Mouse (Mus musculus): Measurements from ENCODE around the gene Olfr1156. TPM values are rescaled to one million over a fixed set of nuclear protein-coding genes. Genes with fewer than 3 reads are reported as not detected.

Olfr1156 gene
- polyA plus RNA-seq (2012; fragmentation: generic; extraction: Trizol), result not detected

DNA sequence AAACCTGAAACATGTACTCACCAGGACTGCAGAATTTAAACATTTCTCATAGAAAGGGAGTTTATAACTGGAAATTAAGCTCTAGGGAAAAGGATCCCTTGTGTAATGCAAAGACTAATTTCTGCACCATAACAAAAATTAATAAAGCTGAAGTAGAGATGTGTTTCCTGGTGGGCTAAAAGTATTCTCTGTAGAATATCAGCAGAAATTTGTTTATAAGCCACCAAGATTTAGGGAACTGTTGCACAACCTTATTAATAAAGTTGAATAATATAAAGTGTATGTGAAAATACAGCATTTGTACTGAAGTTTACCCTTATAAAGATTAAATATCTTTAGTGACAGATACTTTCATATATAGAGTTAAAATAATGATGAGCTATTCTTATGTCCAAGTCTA lies at the start of gene Olfr1156:
TSS of gene Olfr1156 (minus strand) at position 101 of the 400 bp plus-strand sequence.

DNA sequence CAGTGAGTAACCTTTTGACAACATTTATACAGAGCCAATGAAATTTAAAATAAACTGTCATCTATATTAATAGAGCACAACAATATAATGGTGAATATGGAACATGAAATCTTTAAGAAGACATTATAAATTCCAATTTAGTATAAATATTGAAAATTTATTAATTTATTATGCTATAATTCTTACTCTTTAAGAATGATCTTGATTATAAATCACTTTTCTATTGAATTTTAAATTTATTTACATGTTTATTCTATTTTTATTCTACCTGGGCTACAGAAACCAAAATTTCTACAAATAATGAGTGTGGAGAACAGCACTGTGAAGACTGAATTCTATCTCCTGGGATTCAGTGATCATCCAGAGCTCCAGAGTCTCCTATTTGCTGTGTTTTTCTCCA lies 36.9 kb upstream of the Olfr1156 start, which contains the start of gene Olfr1158:
TSS of gene Olfr1158 (plus strand) at position 301 of the 400 bp plus-strand sequence.

DNA sequence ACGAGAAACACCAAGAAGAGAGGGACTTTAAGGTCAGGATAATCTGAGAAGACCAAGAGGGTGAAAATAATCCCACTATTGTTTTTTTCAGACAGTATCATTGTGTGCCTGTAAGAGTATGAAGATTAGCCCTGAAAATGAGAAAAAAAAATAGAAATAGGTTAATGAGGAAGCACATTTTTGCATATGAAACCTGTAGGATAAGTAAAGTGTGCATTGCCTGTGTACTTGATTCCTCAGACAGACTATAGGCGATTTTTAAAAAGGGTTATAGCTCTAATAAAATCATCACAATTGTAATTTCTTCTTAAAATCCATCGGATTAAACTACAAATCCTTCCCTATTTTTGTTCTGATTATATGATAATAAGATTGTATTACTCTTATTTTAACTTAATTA lies 21.7 kb upstream of the Olfr1156 start, which contains the start of gene Olfr74:
TSS of gene Olfr74 (minus strand) at position 101 of the 400 bp plus-strand sequence.

DNA sequence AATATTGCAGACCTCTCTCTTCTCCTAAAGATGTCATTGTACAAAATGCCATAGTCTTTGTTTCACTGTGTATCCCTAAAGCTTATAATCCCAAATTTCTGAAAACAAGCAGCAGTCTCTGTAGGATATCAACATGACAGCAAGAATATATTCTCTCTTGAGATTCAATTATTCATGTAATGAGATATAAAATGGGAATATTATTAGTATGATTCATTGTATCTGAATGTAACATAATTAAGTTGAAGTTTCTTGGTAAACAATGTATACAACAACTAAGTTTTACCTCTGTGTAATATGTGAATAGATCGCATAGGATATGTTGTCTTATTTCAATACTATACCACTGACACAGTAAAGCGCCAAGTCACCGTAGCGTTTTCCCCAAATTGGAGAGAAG lies 15.3 kb upstream of the Olfr1156 start, which contains the start of gene Olfr1157:
TSS of gene Olfr1157 (minus strand) at position 101 of the 400 bp plus-strand sequence.

DNA sequence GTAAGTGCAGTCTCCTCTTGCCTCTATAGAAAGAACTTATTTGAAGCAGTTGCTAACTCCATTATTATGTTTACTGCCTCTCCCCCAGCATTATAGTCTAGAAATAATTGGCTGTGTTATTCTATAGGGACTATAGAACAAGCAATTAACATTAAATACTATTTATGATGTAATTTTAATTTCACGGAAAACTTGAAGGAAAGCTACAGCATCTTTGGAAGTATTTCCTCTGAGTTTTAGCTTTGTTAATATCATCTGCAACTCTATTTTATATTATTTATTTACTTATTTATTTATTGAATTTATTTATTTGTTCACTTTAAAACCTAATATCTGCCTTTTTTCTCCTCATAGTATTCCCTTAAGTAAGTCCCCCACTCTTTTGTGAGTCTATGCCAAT lies 7.9 kb downstream of the Olfr1156 start, which contains the start of gene Olfr1155:
TSS of gene Olfr1155 (minus strand) at position 101 of the 400 bp plus-strand sequence.

DNA sequence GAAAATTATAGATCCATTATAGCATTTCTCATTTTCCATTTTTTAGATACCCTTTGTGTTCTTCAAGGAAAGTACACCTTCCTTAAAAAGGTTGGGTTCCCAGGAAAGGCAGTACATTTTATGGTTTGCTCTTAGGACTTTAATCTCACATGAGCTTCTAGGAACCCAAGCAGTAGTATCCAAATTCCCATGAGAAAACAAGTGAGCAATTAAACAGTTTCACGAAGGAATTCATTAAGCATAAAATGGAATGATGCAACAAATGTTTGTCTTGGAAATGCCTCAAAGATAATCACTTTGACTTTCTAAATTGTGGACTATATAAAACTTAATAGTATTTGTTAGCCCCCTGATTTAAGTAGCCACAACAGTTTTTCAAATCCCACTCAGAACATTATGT lies 47.8 kb downstream of the Olfr1156 start, which contains the start of gene Olfr1154:
TSS of gene Olfr1154 (minus strand) at position 101 of the 400 bp plus-strand sequence.

Other genes with a start within 250 kb of the Olfr1156 start
- gene Olfr1137, start 239.9 kb downstream of the Olfr1156 start, polyA plus RNA-seq (2012; fragmentation: generic; extraction: Trizol), result not detected
- gene Olfr1138, start 213.1 kb downstream of the Olfr1156 start, polyA plus RNA-seq (2012; fragmentation: generic; extraction: Trizol), result not detected
- not detected for gene Olfr1140, start 209.3 kb downstream of the Olfr1156 start, polyA plus RNA-seq (2012; fragmentation: generic; extraction: Trizol)
- not detected for gene Olfr1141, start 199.1 kb downstream of the Olfr1156 start, polyA plus RNA-seq (2012; fragmentation: generic; extraction: Trizol)
- gene Olfr152, start 173.6 kb downstream of the Olfr1156 start, polyA plus RNA-seq (2012; fragmentation: generic; extraction: Trizol), result not detected
- gene Olfr1143, start 152.5 kb downstream of the Olfr1156 start, polyA plus RNA-seq (2012; fragmentation: generic; extraction: Trizol), result not detected
- not detected for gene Olfr1145, start 143.3 kb downstream of the Olfr1156 start, polyA plus RNA-seq (2012; fragmentation: generic; extraction: Trizol)
- not detected for gene Olfr1148, start 122.6 kb downstream of the Olfr1156 start, polyA plus RNA-seq (2012; fragmentation: generic; extraction: Trizol)
- not detected for gene Olfr1150-ps1, start 109.1 kb downstream of the Olfr1156 start, polyA plus RNA-seq (2012; fragmentation: generic; extraction: Trizol)
- gene Olfr1151, start 97.2 kb downstream of the Olfr1156 start, polyA plus RNA-seq (2012; fragmentation: generic; extraction: Trizol), result not detected
- not detected for gene Olfr1152, start 86.6 kb downstream of the Olfr1156 start, polyA plus RNA-seq (2012; fragmentation: generic; extraction: Trizol)
- not detected for gene Olfr1153, start 58.1 kb downstream of the Olfr1156 start, polyA plus RNA-seq (2012; fragmentation: generic; extraction: Trizol)
- gene Olfr1154, start 47.9 kb downstream of the Olfr1156 start, polyA plus RNA-seq (2012; fragmentation: generic; extraction: Trizol), result not detected
- not detected for gene Olfr1155, start 8.0 kb downstream of the Olfr1156 start, polyA plus RNA-seq (2012; fragmentation: generic; extraction: Trizol)
- not detected for gene Olfr1157, start 15.2 kb upstream of the Olfr1156 start, polyA plus RNA-seq (2012; fragmentation: generic; extraction: Trizol)
- gene Olfr74, start 21.6 kb upstream of the Olfr1156 start, polyA plus RNA-seq (2012; fragmentation: generic; extraction: Trizol), result not detected
- not detected for gene Olfr1158, start 37.0 kb upstream of the Olfr1156 start, polyA plus RNA-seq (2012; fragmentation: generic; extraction: Trizol)
- gene Olfr1160, start 55.2 kb upstream of the Olfr1156 start, polyA plus RNA-seq (2012; fragmentation: generic; extraction: Trizol), result not detected
- not detected for gene Olfr1161, start 69.7 kb upstream of the Olfr1156 start, polyA plus RNA-seq (2012; fragmentation: generic; extraction: Trizol)
- not detected for gene Olfr73, start 84.6 kb upstream of the Olfr1156 start, polyA plus RNA-seq (2012; fragmentation: generic; extraction: Trizol)
- gene Olfr1162, start 98.0 kb upstream of the Olfr1156 start, polyA plus RNA-seq (2012; fragmentation: generic; extraction: Trizol), result not detected
- not detected for gene Olfr1163, start 118.7 kb upstream of the Olfr1156 start, polyA plus RNA-seq (2012; fragmentation: generic; extraction: Trizol)
- gene Olfr1164, start 140.9 kb upstream of the Olfr1156 start, polyA plus RNA-seq (2012; fragmentation: generic; extraction: Trizol), result not detected
- not detected for gene Olfr1166, start 175.2 kb upstream of the Olfr1156 start, polyA plus RNA-seq (2012; fragmentation: generic; extraction: Trizol)
- not detected for gene Olfr1167, start 202.1 kb upstream of the Olfr1156 start, polyA plus RNA-seq (2012; fragmentation: generic; extraction: Trizol)
- not detected for gene Olfr1168, start 228.8 kb upstream of the Olfr1156 start, polyA plus RNA-seq (2012; fragmentation: generic; extraction: Trizol)

Measured in C3H10T1/2 (cell line).